Mouse (Mus musculus): ENCODE measurements around the gene Polr2a. TPM values are rescaled to one million over a fixed set of nuclear protein-coding genes. Genes with fewer than 3 reads are reported as not detected.

Gene Polr2a
- 56.9 TPM for polyA plus RNA-seq (2017; shearing (Covaris generic))

DNA sequence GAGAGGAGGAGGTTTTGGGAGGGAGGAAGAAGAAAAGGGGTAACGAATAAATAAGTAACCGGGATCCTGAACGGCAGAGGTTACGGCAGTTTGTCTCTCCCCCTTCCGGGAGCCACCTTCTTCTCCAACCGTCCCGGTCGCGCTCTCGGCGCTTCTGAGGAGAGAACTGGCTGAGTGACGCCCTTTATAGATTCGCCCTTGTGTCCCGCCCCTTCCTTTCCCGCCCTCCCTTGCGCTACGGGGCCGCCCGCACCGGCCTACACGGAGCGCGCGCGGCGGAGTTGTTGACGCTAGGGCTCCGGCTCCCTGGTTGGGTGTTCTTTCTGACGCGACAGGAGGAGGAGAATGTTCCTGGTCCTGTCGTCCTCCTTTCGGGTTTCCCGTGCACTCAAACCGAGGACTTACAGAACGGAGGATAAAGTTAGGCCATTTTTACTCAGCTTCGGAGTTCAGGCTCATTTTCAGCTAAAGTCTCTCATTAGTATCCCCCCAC, at the start of gene Polr2a:
Polr2a (minus strand) TSS at position 160 of the 493 bp plus-strand sequence.

GRCm38 (mm10) chr11:69804972-69805909, 46.8 kb upstream of the Polr2a start, which contains the start of gene Tmem102:
TSS of gene Tmem102 (minus strand) at chr11:69805624.

DNA sequence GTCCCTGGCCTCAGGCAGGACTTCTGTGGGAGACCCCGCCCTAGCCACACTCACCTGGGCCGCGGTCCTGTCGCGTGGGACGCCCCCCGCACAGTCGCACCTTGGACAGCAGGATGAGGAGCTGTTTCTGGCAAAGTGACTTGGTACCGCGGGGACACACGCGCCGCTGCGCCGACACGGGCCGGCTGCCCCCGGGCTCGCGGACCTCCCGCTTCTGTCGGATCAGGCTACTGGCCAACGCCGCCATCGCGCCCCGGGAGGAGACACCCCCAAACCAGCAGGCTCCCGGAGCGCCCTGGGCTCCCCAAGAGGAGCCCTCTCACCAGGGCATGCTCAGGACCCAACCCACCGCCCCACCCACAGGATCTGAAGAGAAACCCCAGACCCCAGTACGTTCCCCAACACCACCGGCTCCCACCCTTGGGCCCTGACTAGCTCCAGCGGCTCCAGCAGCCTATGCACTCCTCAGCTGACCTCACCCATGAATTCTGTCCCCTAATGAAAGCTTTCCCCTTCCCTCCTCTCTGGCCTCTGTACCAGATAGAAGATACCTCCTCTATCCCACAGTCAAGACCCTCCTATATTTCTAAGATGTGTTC, 43.0 kb upstream of the Polr2a start, which contains the start of gene Fgf11:
Fgf11 (minus strand) TSS at position 479 of the 599 bp plus-strand sequence.

DNA sequence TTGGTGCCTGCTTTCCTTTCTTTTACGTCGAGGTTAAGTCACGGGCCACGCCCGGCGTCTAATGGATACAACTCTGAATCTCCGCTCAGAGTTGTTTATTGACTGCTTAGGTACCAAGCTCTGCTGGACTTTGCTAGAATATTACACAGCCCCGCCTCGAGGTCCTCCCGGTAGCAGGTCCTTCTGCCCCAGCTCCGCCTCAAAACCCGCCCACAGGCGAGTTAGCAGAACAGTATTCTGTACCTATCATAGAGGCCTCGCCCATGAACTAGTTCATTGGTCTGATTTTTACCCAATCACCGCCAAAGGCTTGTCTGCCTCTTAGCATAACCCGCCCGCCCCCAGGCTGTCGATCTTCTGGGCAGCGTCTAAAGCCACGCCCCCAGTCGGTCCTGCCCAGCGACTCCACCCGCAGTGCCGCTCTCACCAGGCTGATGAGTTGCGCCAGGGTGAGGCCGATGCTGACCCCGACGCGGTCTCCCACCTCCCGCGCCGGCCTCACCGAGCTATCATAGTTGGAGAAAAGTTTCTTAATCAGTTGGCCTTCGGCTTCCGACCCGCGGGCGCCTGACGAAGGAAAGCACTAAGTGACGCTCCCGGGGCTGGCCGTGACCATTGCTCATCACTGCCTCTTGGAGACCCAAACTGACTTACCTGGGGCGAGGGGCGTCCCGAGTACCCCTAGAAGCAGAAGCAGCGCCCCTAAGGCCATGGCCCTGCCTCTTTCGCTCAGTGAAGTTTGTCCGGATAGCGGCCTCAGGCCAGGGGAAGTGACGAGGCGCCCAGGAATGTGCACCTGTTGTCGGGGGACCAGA, 36.9 kb upstream of the Polr2a start, which contains the start of gene Chrnb1:
Chrnb1 (minus strand) TSS at position 776 of the 815 bp plus-strand sequence.

DNA sequence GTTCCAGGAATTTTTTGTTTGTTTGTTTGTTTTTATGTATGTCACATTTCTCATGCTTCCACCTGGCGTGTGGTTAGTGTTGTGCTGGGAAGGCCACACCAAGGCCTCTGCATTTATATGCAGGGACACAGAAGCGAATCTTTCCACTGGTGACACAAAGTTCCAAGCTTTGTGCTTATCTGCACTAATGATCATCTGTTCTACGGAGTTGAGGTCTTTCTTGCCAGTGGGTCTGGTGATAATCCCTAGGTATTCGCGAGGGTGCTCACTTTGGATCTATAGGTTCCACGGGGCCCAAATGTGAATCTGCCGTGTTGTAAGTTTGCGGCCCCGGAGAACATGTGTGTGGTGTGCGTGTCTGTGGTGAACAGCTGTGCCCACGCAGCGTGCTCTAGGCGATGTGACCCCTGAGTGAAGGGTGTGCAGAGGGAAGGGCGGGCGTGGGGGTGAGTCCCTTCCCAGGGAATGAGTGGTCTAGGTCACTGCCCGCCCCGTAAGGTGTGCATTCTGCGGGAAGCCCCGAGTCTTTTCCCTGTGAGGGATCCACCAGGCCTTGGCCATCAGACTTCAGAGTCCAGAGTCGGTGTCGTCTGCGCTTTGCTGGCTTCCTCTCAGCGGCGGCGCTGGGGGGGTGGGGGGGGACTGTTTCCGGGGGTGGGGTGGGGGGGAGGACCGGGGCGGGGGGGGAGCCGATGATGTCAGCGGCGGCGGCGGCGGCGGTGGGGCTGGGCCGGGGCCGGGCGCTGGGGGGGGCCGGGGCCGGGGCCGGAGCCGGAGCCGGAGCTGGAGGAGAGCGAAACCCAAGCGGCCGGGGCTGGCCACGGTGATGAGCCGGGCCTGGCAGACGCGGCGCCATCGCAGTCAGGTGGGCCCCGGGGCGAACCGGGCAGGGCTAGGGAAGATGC, 7.0 kb upstream of the Polr2a start, which contains the start of gene Zbtb4:
Zbtb4 (plus strand) TSS at position 692 of the 905 bp plus-strand sequence.

DNA sequence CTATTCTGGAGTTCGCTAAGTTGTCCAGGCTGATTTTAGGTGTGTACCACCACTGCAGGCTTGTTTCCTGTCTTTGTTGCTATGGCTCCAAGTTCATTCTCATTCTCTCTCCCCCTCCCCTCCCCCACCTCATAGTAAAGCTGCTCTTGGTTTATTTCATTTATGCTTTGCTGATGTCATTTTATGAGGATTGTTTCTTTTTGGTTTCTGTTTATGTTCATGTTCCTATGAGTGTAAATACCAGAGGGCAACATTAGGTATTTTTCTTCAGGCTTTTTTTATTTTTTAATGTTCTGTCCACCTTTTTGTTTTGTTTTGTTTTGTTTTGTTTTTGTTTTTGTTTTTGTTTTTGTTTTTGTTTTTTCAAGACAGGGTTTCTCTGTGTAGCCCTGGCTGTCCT, 3.4 kb upstream of the Polr2a start, which contains the start of gene Slc35g3:
Slc35g3 (minus strand) TSS at position 101 of the 400 bp plus-strand sequence.

DNA sequence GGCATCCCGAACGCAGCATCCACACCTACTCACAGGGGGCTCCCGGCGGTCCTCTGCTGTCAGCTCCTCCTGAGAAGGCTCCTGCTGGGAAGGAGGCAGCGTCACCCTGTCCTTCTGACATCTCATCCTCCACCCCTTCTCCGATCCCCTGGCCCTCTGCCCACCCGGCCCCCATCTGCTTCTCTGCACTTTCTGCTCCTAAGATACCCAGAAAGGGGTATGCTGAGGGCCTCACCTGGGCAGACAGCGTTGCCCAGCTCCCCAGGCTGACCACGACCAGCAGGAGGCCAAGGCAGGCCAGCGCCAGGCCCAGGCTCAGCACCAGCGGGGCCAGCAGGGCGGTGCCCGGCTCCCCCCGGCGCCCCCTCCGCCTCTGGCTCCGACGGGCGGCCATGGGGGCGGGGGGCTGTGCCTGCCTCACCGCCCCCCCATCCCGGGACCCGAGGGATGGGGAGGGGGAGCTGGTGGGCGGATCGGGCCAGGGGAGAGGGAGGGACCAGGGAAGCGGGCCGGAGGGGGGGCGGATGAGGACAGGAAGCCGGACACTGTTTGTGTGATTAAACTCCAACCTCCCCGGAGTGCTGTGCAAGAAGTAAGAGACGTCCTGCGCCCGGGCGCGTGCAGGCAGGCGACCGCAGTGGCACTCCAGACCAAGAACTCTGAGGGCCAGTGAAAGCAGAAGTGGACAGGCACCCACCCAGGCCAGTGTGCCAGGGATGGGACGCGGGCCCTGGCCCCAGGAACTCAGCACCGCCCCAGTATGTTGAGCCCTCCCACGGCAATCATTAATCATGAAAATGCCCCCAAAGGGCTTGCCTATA, 62.9 kb downstream of the Polr2a start, which contains the start of the genes Tnfsf12 and Tnfsfm13:
Tnfsf12 (minus strand) TSS at position 489 of the 821 bp plus-strand sequence.
Tnfsfm13 (minus strand) TSS at position 738 of the 821 bp plus-strand sequence.

DNA sequence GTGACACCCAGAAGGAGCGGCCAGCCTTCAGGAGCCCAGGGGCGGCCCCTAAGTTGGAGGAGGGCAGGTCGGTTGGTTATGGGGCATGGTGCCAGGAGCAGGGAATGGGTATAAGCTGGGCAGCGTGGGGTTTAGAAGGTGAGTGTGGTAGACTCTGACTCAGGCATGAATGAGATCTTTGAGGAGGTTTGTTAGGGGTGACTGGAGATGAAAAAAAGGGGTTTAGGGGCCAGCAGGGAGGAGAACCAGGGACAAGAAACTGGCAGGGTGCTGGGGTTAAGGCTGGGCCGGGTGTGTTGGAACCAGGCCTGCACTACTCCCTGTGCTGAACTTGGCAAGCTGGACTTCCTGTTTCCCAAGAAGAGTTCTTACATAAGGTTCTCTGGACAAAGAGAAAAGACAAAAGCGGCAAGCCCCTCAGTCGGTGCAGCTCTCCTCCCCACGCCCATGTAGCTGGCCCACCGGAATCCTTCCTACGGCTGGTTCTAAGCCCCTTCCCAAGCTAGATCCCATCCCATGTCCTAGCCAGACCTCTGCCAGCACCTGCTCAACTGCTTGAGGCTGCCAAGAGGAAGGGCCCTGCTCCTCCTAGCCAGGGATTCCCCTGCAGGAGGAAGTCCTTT, 72.8 kb downstream of the Polr2a start, which contains the start of gene Tnfsf13:
Tnfsf13 (minus strand) TSS at position 259 of the 623 bp plus-strand sequence.

Other genes starting within 250 kb of the Polr2a start
- gene Dnah2, start 209.5 kb downstream of the Polr2a start, polyA plus RNA-seq (2017; shearing (Covaris generic)), result 0.02 TPM
- gene Efnb3, start 198.4 kb downstream of the Polr2a start, polyA plus RNA-seq (2017; shearing (Covaris generic)), result 0.11 TPM
- gene Wrap53, start 178.4 kb downstream of the Polr2a start, polyA plus RNA-seq (2017; shearing (Covaris generic)), result 14.9 TPM
- 212 TPM for gene Trp53, start 178.3 kb downstream of the Polr2a start, polyA plus RNA-seq (2017; shearing (Covaris generic))
- gene Atp1b2, start 152.7 kb downstream of the Polr2a start, polyA plus RNA-seq (2017; shearing (Covaris generic)), result not detected
- gene Shbg, start 140.7 kb downstream of the Polr2a start, polyA plus RNA-seq (2017; shearing (Covaris generic)), result not detected
- gene Sat2, start 136.6 kb downstream of the Polr2a start, polyA plus RNA-seq (2017; shearing (Covaris generic)), result not detected
- gene Fxr2, start 125.6 kb downstream of the Polr2a start, polyA plus RNA-seq (2017; shearing (Covaris generic)), result 73.2 TPM
- gene Sox15, start 103.3 kb downstream of the Polr2a start, polyA plus RNA-seq (2017; shearing (Covaris generic)), result not detected
- 49.4 TPM for gene Mpdu1, start 96.0 kb downstream of the Polr2a start, polyA plus RNA-seq (2017; shearing (Covaris generic))
- 2.1 TPM for gene Cd68, start 92.5 kb downstream of the Polr2a start, polyA plus RNA-seq (2017; shearing (Covaris generic))
- 703 TPM for gene Eif4a1, start 86.2 kb downstream of the Polr2a start, polyA plus RNA-seq (2017; shearing (Covaris generic))
- gene Senp3, start 76.6 kb downstream of the Polr2a start, polyA plus RNA-seq (2017; shearing (Covaris generic)), result 41.7 TPM
- gene Tnfsf13, start 72.9 kb downstream of the Polr2a start, polyA plus RNA-seq (2017; shearing (Covaris generic)), result not detected
- not detected for gene Tnfsf12, start 62.8 kb downstream of the Polr2a start, polyA plus RNA-seq (2017; shearing (Covaris generic))
- gene Tnfsfm13, start 62.5 kb downstream of the Polr2a start, polyA plus RNA-seq (2017; shearing (Covaris generic)), result not detected
- not detected for gene Slc35g3, start 3.3 kb upstream of the Polr2a start, polyA plus RNA-seq (2017; shearing (Covaris generic))
- 8.0 TPM for gene Zbtb4, start 7.3 kb upstream of the Polr2a start, polyA plus RNA-seq (2017; shearing (Covaris generic))
- gene Chrnb1, start 37.3 kb upstream of the Polr2a start, polyA plus RNA-seq (2017; shearing (Covaris generic)), result 2.2 TPM
- gene Fgf11, start 43.2 kb upstream of the Polr2a start, polyA plus RNA-seq (2017; shearing (Covaris generic)), result not detected
- not detected for gene Tmem102, start 47.0 kb upstream of the Polr2a start, polyA plus RNA-seq (2017; shearing (Covaris generic))
- not detected for gene Gm39566, start 56.7 kb upstream of the Polr2a start, polyA plus RNA-seq (2017; shearing (Covaris generic))
- not detected for gene Spem2, start 59.8 kb upstream of the Polr2a start, polyA plus RNA-seq (2017; shearing (Covaris generic))
- not detected for gene Spem1, start 63.5 kb upstream of the Polr2a start, polyA plus RNA-seq (2017; shearing (Covaris generic))
- 0.09 TPM for gene Nlgn2, start 79.1 kb upstream of the Polr2a start, polyA plus RNA-seq (2017; shearing (Covaris generic))
- gene Tmem256, start 79.9 kb upstream of the Polr2a start, polyA plus RNA-seq (2017; shearing (Covaris generic)), result 27.8 TPM
- 18.0 TPM for gene Plscr3, start 87.7 kb upstream of the Polr2a start, polyA plus RNA-seq (2017; shearing (Covaris generic))
- not detected for gene Tnk1, start 100.1 kb upstream of the Polr2a start, polyA plus RNA-seq (2017; shearing (Covaris generic))
- gene Tmem95, start 119.4 kb upstream of the Polr2a start, polyA plus RNA-seq (2017; shearing (Covaris generic)), result not detected
- 0.51 TPM for gene Kctd11, start 122.8 kb upstream of the Polr2a start, polyA plus RNA-seq (2017; shearing (Covaris generic))
- gene Acap1, start 136.9 kb upstream of the Polr2a start, polyA plus RNA-seq (2017; shearing (Covaris generic)), result 615 TPM
- gene 2810408A11Rik, start 142.3 kb upstream of the Polr2a start, polyA plus RNA-seq (2017; shearing (Covaris generic)), result 2.6 TPM
- 7.7 TPM for gene Neurl4, start 142.4 kb upstream of the Polr2a start, polyA plus RNA-seq (2017; shearing (Covaris generic))
- 253 TPM for gene Gps2, start 155.3 kb upstream of the Polr2a start, polyA plus RNA-seq (2017; shearing (Covaris generic))
- 965 TPM for gene Eif5a, start 163.3 kb upstream of the Polr2a start, polyA plus RNA-seq (2017; shearing (Covaris generic))
- gene Ybx2, start 177.2 kb upstream of the Polr2a start, polyA plus RNA-seq (2017; shearing (Covaris generic)), result not detected
- not detected for gene Slc2a4, start 189.6 kb upstream of the Polr2a start, polyA plus RNA-seq (2017; shearing (Covaris generic))
- gene Cldn7, start 206.1 kb upstream of the Polr2a start, polyA plus RNA-seq (2017; shearing (Covaris generic)), result not detected
- gene Ctdnep1, start 222.5 kb upstream of the Polr2a start, polyA plus RNA-seq (2017; shearing (Covaris generic)), result 31.4 TPM
- gene Elp5, start 223.9 kb upstream of the Polr2a start, polyA plus RNA-seq (2017; shearing (Covaris generic)), result 47.8 TPM
- 310 TPM for gene Gabarap, start 232.5 kb upstream of the Polr2a start, polyA plus RNA-seq (2017; shearing (Covaris generic))
- gene Phf23, start 237.1 kb upstream of the Polr2a start, polyA plus RNA-seq (2017; shearing (Covaris generic)), result 49.5 TPM
- gene Dvl2, start 242.0 kb upstream of the Polr2a start, polyA plus RNA-seq (2017; shearing (Covaris generic)), result 27.2 TPM

All from naive thymus-derived CD4-positive, alpha-beta T cell, adult 5 months (primary cell).